Comparison of ENCODE assay signal across 8 mouse cellular contexts in the genomic region with DNA sequence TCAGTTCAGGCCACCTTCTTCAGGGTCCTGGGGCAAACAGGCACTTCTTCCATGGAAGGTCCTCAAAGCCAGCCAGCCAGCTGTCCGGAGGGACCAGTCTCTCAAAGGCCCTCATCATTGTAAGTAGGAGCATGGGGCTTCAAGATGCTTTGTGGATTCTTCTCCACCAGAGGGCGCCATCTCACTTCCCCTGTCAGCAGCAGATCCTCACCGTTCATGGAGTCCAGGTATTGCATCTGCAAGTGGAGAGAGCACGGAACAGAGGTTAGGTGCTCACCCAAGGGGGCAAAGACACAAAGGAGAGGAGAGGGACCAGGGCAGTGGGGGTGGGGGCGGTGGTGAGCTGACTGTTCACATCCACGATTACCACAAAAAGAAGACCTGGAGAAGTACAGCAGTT. TPM values are rescaled to one million over a fixed set of nuclear protein-coding genes. Genes with fewer than 3 reads are reported as not detected.
DNase-seq lines count a peak whose midpoint lies in the region; ATAC-seq and TF ChIP-seq lines count a peak whose summit lies in the region.

No protein-coding gene starts in this region.

- ATAC-seq in neural tube, embryonic 14.5 days (ENCODE audit: low read depth), result peak; percentile 56; the same call in 1 of the 2 replicates

- peak; percentile 86 for TF ChIP-seq CTCF in liver, adult 2 months (IDR thresholded peaks at IDR 0.05; ENCODE audit: low read depth, low read length)
- TF ChIP-seq CTCF in testis, adult 2 months (IDR thresholded peaks at IDR 0.05; ENCODE audit: control insufficient read depth, insufficient read depth, insufficient replicate concordance, low read depth, low read length), result peak; percentile 80; the same call in 1 of the 2 replicates

- no peaks in the 10 kb centered on the region for H3K27me3 ChIP-seq in liver, adult 2 months (ENCODE audit: control insufficient read depth, insufficient read depth, low read length)
- H3K27me3 ChIP-seq in neural tube, embryonic 14.5 days (ENCODE audit: control insufficient read depth, insufficient read depth, low read length), result no peaks in the 10 kb centered on the region
- no peaks in the 10 kb centered on the region for H3K27me3 ChIP-seq in testis, adult 2 months (ENCODE audit: control insufficient read depth, insufficient read depth, low read length)

- no peaks in the 10 kb centered on the region for H3K9me3 ChIP-seq in neural tube, embryonic 14.5 days (ENCODE audit: control insufficient read depth, low read length)

- 32% methylated on average over 6 of the region's 6 CpGs for WGBS in liver, adult 2 months
- WGBS in neural tube, embryonic 14.5 days, result 28% methylated on average over 6 of the region's 6 CpGs

- H3K4me1 ChIP-seq in liver, adult 2 months (ENCODE audit: control insufficient read depth, insufficient read depth, low read length), result no peaks in the 10 kb centered on the region
- H3K4me1 ChIP-seq in neural tube, embryonic 14.5 days (ENCODE audit: control insufficient read depth, insufficient read depth, low read length), result no peaks in the 10 kb centered on the region
- no peaks in the 10 kb centered on the region for H3K4me1 ChIP-seq in testis, adult 2 months (ENCODE audit: control insufficient read depth, insufficient read depth, low read length)

- no peak overlapping the region for H3K4me2 ChIP-seq in neural tube, embryonic 14.5 days (ENCODE audit: low read depth, low read length)

- no peak for TF ChIP-seq POLR2A in liver, adult 2 months (IDR thresholded peaks at IDR 0.05; ENCODE audit: extremely low read depth, insufficient read depth, low read length)
- TF ChIP-seq POLR2A in testis, adult 2 months (IDR thresholded peaks at IDR 0.05; ENCODE audit: control insufficient read depth, low read depth, low read length), result no peak

- H3K9ac ChIP-seq in liver, adult 2 months (ENCODE audit: low read depth, low read length), result no peak overlapping the region
- no peak overlapping the region for H3K9ac ChIP-seq in neural tube, embryonic 14.5 days (replicated peaks; ENCODE audit: low read depth, low read length)

- H3K79me2 ChIP-seq in liver, adult 2 months (ENCODE audit: control insufficient read depth, insufficient read depth, low read length), result no peaks in the 10 kb centered on the region

- H3K4me3 ChIP-seq in liver, adult 2 months (ENCODE audit: insufficient read depth, low read depth, low read length), result no peak overlapping the region
- no peak overlapping the region for H3K4me3 ChIP-seq in neural tube, embryonic 14.5 days (ENCODE audit: low read depth, low read length)
- H3K4me3 ChIP-seq in testis, adult 2 months (ENCODE audit: control insufficient read depth, low read depth, low read length), result no peak overlapping the region

- peak; percentile 82 for DNase-seq in 416B (ENCODE audit: low read depth)
- DNase-seq in T-cell, adult 2 months (ENCODE audit: low spot score), result peak; percentile 66
- peak; percentile 88 to 92 for DNase-seq in cerebellum, postnatal 14 days
- peak; percentile 71 for DNase-seq in gastrocnemius, postnatal 14 days
- DNase-seq in kidney, adult 9 months, result peak; percentile 85
- DNase-seq in liver, adult 2 months (ENCODE audit: extremely low read depth, low read depth, low spot score), result peak; percentile 66

- intact Hi-C loops in gastrocnemius, postnatal 14 days (cut with DNase I; ENCODE audit: low total_unique reads), result loop anchor here (2.0 kb wide), 1 partner anchor 99 kb away; no protein-coding TSS in a partner anchor

- peaks cover 14% of the 10 kb centered on the region; the same call in 1 of the 2 replicates for H3K36me3 ChIP-seq in liver, adult 2 months (ENCODE audit: control insufficient read depth, insufficient read depth, low read length)
- H3K36me3 ChIP-seq in neural tube, embryonic 14.5 days (ENCODE audit: control insufficient read depth, insufficient read depth, low read length), result peaks cover 9% of the 10 kb centered on the region; the same call in 1 of the 2 replicates
- no peaks in the 10 kb centered on the region; the same call in 1 of the 2 replicates for H3K36me3 ChIP-seq in testis, adult 2 months (ENCODE audit: control insufficient read depth, insufficient read depth, low read length)

- H3K27ac ChIP-seq in liver, adult 2 months (replicated peaks; ENCODE audit: insufficient read depth, low read depth, low read length), result no peak overlapping the region
- H3K27ac ChIP-seq in neural tube, embryonic 14.5 days (ENCODE audit: low read depth, low read length), result no peak overlapping the region
- no peak overlapping the region for H3K27ac ChIP-seq in testis, adult 2 months (ENCODE audit: control insufficient read depth, insufficient read depth, low read depth, low read length)

RNA-seq across cellular contexts. Expression of a gene that starts 13.6 kb away (rescaled TPM):
- not detected for total RNA-seq in gastrocnemius, postnatal 14 days (2021)
- total RNA-seq in liver, adult 2 months (2014; rRNA removed), result not detected in 2 replicates
- polyA plus RNA-seq in liver, adult 2 months (2012; rRNA removed), result not detected in 2 replicates
- polyA plus RNA-seq in neural tube, embryonic 14.5 days (2014; fragmentation: Nextera tagmentation; extraction: Ambion mirVana), result 0.25 and 0.28 TPM in 2 replicates
- not detected in 2 replicates for polyA plus RNA-seq in testis, adult 2 months (2012; rRNA removed)

RNA-seq across cellular contexts. Expression of a gene that starts 21.6 kb away (rescaled TPM):
- total RNA-seq in gastrocnemius, postnatal 14 days (2021), result 10 to 100 TPM; 48.0 to 48.3 TPM
- 41.0 and 49.0 TPM in 2 replicates for total RNA-seq in liver, adult 2 months (2014; rRNA removed)
- 80.2 and 84.4 TPM in 2 replicates for polyA plus RNA-seq in liver, adult 2 months (2012; rRNA removed)
- 133 and 153 TPM in 2 replicates for polyA plus RNA-seq in neural tube, embryonic 14.5 days (2014; fragmentation: Nextera tagmentation; extraction: Ambion mirVana)
- 41.2 and 44.7 TPM in 2 replicates for polyA plus RNA-seq in testis, adult 2 months (2012; rRNA removed)

RNA-seq across cellular contexts. Expression of a gene that starts 29.1 kb away (rescaled TPM):
- 10 to 100 TPM; 17.8 to 19.3 TPM for total RNA-seq in gastrocnemius, postnatal 14 days (2021)
- total RNA-seq in liver, adult 2 months (2014; rRNA removed), result 5.0 and 5.5 TPM in 2 replicates
- 23.7 and 26.9 TPM in 2 replicates for polyA plus RNA-seq in liver, adult 2 months (2012; rRNA removed)
- polyA plus RNA-seq in neural tube, embryonic 14.5 days (2014; fragmentation: Nextera tagmentation; extraction: Ambion mirVana), result 25.1 and 33.5 TPM in 2 replicates
- 24.4 and 29.9 TPM in 2 replicates for polyA plus RNA-seq in testis, adult 2 months (2012; rRNA removed)
